Mouse (Mus musculus): ENCODE results near the gene Smarcc1. TPM values are rescaled to one million over a fixed set of nuclear protein-coding genes. Genes with fewer than 3 reads are reported as not detected.
"Not testable (repeated sequence)": the region's sequence is repeated elsewhere in the genome, so short reads cannot be mapped to it uniquely, and the experiment has no call there.

Smarcc1 gene
- 89.4 and 99.1 TPM in 2 replicates for polyA plus RNA-seq (2015; fragmentation: Nextera tagmentation; extraction: Ambion mirVana)

- peak; percentile 87 for DNase-seq (ENCODE audit: low spot score)
These were observed at the start of gene Smarcc1 for GRCm38 (mm10) chr9:110116977-110117778. Gene Smarcc1, plus strand, starts transcription at chr9:110117708.

GRCm38 (mm10) chr9:110068745-110069144, 48.8 kb upstream of the Smarcc1 start:
- no peak for DNase-seq (ENCODE audit: low spot score)

- DNase-seq (ENCODE audit: low spot score) = no peak
These were observed 47.1 kb upstream of the Smarcc1 start for GRCm38 (mm10) chr9:110070358-110070757.

GRCm38 (mm10) chr9:110071011-110071410, 46.5 kb upstream of the Smarcc1 start:
- DNase-seq (ENCODE audit: low spot score) = no peak

GRCm38 (mm10) chr9:110071843-110072242, 45.7 kb upstream of the Smarcc1 start:
- peak; percentile 87 for DNase-seq (ENCODE audit: low spot score)

GRCm38 (mm10) chr9:110076468-110076867, 41.0 kb upstream of the Smarcc1 start:
- not testable (repeated sequence) for DNase-seq (ENCODE audit: low spot score)

GRCm38 (mm10) chr9:110081066-110081465, 36.4 kb upstream of the Smarcc1 start:
- no peak for DNase-seq (ENCODE audit: low spot score)

GRCm38 (mm10) chr9:110084201-110084964, 33.1 kb upstream of the Smarcc1 start:
- no peak for DNase-seq (ENCODE audit: low spot score)

GRCm38 (mm10) chr9:110085693-110086092, 31.8 kb upstream of the Smarcc1 start:
- no peak for DNase-seq (ENCODE audit: low spot score)

GRCm38 (mm10) chr9:110093303-110093702, 24.2 kb upstream of the Smarcc1 start:
- DNase-seq (ENCODE audit: low spot score) = no peak

GRCm38 (mm10) chr9:110094761-110095160, 22.7 kb upstream of the Smarcc1 start:
- no peak for DNase-seq (ENCODE audit: low spot score)

- no peak for DNase-seq (ENCODE audit: low spot score)
These were observed 19.7 kb upstream of the Smarcc1 start for GRCm38 (mm10) chr9:110097791-110098190.

GRCm38 (mm10) chr9:110100627-110101600, 16.6 kb upstream of the Smarcc1 start:
- peak; percentile 92 for DNase-seq (ENCODE audit: low spot score)

GRCm38 (mm10) chr9:110116353-110116976, 1.0 kb upstream of the Smarcc1 start:
- no peak for DNase-seq (ENCODE audit: low spot score)

GRCm38 (mm10) chr9:110117779-110118139, 251 bp downstream of the Smarcc1 start, which contains the start of gene Dhx30:
Gene Dhx30, minus strand, starts transcription at chr9:110117830.
- DNase-seq (ENCODE audit: low spot score) = no peak

- DNase-seq (ENCODE audit: low spot score) = no peak
These were observed 741 bp downstream of the Smarcc1 start for GRCm38 (mm10) chr9:110118249-110118648.

- no peak for DNase-seq (ENCODE audit: low spot score)
These were observed 3.9 kb downstream of the Smarcc1 start for GRCm38 (mm10) chr9:110121424-110121823.

GRCm38 (mm10) chr9:110123322-110123721, 5.8 kb downstream of the Smarcc1 start:
- DNase-seq (ENCODE audit: low spot score) = no peak

GRCm38 (mm10) chr9:110124008-110124540, 6.6 kb downstream of the Smarcc1 start:
- DNase-seq (ENCODE audit: low spot score) = not testable (repeated sequence)

GRCm38 (mm10) chr9:110130896-110131524, 13.5 kb downstream of the Smarcc1 start:
- DNase-seq (ENCODE audit: low spot score) = peak; percentile 29
